Mouse (Mus musculus) left cerebral cortex, adult 11 months (tissue): ENCODE measurements around the gene Nelfb.

ENCODE experiments used
- DNase-seq: peaks from one replicate; pipeline ENCODE4 v3.0.0; 2022; ENCODE audit warnings: low spot score

Gene Nelfb

DNA sequence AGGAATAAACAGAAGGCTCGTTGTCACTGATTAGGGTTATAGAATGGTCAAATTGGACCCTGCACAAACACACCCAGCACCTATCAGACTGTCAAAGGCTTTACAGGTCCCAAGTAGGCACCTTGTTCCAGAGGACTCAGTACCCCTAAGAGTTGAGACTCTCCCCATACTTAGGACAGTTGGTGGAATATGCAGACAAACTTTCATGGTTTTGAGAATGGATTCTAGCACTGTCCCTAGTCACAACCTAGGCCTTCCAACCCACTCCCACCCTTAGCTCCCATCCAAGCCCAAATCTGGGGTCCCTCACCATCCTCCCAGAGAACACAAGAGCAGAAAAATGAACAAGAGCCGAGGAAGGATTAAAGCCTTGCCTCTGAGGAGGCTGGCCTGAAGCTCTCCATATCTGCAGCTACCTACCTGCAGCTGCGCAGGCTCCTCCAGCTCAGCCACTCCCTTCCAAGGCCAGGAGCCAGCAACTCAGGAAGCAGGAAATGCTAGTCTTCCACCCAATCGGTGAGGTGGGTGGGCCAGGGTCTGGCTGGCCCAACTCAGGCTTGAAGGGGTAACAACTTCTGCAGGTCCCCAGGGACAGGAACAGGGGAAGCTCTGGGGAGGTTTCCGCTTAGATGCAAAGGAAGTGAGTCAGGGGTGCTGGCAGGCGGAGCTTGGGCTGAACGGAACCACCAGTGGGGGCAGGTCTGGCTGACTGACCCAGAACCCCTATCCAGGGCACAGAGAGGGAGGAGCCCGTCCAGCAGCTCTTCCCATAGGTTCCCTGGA is 14.9 kb downstream of the Nelfb start, which contains the start of gene Tor4a:
Gene Tor4a, minus strand, starts transcription at position 715 of the 783 bp plus-strand sequence.
- no peak for DNase-seq

GRCm38 (mm10) chr2:25195211-25196156 is 15.8 kb downstream of the Nelfb start:
- DNase-seq = no peak

DNA sequence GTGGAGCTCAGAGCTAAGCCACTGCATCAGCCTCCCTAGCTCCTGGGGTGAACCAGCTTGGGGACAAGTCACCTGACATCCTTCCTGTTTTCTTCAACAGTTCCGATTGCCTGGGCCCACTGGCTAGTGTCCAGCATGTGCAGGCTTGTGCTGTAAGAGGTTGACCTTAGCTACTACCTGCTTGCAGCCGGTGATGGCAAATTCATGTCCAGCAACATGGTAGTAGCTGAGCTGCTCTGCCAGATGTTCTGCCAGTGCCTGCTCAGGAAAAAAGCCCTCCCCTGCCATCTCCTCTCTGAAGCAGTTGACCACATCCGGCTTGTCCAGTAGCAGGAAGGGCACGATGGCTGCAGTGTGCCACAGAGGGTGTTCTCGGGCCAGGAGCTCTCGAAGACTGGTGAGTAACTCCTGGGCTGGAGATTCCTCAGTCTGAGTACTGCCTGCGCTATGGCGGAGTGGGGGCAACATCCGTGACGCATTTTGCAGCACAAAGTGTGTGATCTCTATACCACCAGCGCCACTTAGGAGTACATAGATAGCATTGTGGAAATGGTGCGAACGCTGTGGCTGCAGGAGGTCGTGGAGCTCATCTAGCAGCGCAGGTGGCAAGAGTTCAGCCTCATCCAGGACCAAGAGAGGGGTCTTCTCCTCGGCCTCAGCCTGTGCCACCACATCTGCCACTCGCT is 16.7 kb downstream of the Nelfb start:
- DNase-seq = no peak

- DNase-seq = no peak
Observed at GRCm38 (mm10) chr2:25194006-25194405, 17.3 kb downstream of the Nelfb start.

GRCm38 (mm10) chr2:25193330-25193770 is 17.9 kb downstream of the Nelfb start:
- peak; percentile 72 for DNase-seq

- no peak for DNase-seq
Observed at GRCm38 (mm10) chr2:25187841-25188240, 23.4 kb downstream of the Nelfb start.

DNA sequence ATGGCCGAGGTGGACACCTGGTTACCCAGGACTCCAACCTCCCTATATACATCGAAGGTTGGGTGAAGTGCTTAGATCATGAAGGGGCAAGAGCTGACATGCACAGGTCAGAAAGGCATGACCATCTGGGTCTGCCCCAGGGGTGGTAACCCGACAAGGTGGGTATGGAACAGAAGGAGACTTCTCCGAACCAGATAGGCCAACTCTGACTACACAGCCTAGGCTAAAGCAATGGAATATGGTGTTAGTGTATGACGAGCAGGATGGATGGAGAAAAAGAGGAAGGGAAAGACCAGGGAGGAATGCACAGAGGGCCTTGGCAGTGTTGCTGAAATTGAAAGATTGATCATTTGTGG is 24.7 kb downstream of the Nelfb start:
- no peak for DNase-seq

- no peak for DNase-seq
Observed at GRCm38 (mm10) chr2:25185625-25186574, 25.4 kb downstream of the Nelfb start.

GRCm38 (mm10) chr2:25184496-25184895 is 26.8 kb downstream of the Nelfb start:
- DNase-seq = no peak

- DNase-seq = no peak
Observed at GRCm38 (mm10) chr2:25183336-25183735, 28.0 kb downstream of the Nelfb start.

GRCm38 (mm10) chr2:25182664-25183063 is 28.6 kb downstream of the Nelfb start:
- no peak for DNase-seq

DNA sequence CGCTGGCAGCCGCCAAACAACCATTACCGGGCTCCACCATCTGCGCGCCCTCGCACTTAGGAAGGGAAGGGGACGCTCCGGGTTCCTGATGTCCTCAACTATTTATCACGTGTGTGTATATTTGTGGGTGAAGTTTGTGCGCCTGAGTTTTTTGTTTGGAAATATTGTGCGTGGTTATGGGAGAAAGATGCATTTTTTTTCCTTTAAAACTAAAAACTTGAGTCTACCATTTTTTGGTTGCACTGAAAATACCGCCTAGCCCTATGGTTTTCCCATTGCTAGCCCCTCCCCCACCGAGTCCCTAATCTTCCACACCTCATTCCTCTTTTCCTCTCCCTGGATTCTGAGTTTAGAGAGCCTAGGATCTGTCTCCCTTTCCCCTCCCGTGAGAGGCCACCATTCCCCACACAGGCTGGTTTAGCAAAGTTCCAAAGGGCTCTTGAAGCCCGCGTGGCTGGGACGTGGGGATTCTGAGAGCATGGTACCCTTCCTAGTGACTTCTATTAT is 29.3 kb downstream of the Nelfb start:
- no peak for DNase-seq

GRCm38 (mm10) chr2:25180973-25181890 is 30.1 kb downstream of the Nelfb start:
- DNase-seq = no peak

DNA sequence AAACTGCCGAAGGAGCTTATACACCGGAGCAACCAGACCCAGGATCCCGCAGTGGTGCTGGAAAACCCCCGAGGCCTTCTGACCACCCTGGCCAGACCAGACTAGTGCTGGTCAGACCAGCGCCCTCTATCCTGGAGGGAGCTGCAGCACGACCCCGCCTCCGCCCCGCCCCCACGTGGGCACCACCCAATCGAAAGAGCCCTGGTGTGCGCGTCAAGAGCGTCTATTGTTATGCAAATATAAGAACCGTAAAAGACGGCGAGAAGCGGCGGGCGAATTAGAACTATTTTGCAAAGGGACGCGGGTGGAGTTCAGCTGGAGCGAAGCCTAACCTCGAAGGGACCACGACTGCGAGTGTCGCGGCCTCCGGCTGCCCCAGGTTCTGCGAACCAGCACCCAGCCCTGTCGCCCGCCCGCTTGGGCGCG is 30.8 kb downstream of the Nelfb start, which contains the start of gene Nrarp:
Gene Nrarp, plus strand, starts transcription at position 281 of the 426 bp plus-strand sequence.
- DNase-seq = peak; percentile 91

DNA sequence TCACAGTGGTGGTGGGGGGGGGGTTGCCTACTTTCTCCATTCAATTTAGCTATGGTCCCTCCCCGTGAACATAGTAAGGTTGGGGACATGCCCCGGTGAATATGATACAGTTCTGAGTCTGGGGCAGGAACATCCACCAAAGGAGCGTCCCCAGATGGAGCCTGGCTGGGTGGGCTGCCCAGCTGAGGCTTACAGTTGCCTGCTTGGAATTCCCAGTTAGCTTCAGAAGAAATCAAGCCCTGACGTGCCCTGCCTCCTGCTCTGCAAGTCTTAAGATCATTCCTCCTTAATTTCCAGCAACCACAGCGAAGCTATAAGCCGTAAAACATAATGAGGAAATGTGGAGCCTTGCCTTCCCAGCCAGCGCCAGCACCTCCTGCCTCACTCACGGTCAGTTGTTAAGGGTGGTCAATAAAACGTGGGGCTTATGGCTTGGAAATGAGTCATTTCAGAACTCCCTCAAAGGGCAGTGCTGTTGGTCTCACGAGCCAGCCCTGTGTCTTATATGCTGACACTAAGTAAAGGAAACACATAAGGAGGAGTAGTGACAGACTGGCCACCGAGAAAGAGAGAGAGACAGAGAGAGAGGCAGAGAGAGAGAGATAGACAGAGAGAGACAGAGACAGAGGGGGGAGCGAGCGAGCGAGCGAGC is 31.6 kb downstream of the Nelfb start:
- DNase-seq = no peak

DNA sequence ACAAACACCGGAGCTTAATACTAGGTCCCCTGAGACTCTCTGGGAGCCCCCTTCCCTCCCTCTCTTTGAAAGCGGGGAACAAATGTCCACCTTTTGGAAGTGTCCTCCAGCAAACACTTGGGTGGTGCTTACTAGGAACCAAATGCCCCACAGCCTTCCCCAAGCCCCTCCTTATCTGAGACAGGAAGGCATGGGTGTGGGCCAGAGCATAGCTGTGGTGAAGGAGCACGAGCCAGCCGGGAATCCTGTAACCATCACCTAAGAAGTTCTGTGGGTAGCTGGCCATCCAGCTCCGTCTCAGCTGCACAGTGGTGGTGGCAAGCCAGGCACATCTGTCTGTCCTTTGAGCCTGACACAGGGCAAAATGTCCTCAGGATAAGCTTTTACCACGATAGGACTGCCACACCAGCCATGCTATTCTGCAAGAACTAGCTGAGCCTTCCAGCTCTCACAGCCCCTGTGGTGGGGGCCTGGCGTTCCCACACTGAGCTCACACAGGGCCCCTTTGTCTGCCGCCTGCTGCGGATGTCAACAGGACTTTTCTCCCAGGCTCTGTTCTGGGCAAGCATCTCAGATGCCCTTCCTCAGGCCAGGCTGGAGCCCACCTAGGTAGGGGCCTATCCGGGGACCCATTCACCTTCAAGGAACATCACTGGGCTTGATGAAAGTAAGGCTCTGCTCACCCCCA is 32.9 kb downstream of the Nelfb start:
- DNase-seq = no peak

- DNase-seq = no peak
Observed at GRCm38 (mm10) chr2:25177685-25178084, 33.6 kb downstream of the Nelfb start.

DNA sequence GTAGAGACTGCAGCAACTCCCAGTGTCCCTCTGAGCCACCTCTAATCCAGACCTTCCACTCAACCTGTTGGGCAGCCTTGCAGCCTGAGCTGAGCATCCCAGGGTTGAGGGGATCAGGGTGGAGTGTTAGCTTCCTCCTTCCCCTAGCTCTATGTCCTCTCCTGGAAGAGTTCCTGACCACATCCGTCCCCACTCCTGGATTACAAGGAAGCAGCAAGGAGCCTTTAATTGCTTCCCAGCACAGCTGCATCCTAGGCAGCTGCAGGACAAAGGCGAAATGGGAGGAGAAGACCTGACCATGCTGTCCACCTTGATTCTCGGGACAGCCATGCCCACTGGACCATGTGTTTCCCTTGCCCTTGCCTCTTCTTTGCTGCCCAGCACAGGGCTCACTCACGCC is 34.2 kb downstream of the Nelfb start:
- no peak for DNase-seq

GRCm38 (mm10) chr2:25176573-25176972 is 34.7 kb downstream of the Nelfb start:
- no peak for DNase-seq
